Mouse (Mus musculus): ENCODE measurements around the gene Sohlh1. TPM values are rescaled to one million over a fixed set of nuclear protein-coding genes. Genes with fewer than 3 reads are reported as not detected.

Gene Sohlh1
- polyA plus RNA-seq (2012) = not detected in 2 replicates

GRCm38 (mm10) chr2:25847226-25847625 lies at the start of gene Sohlh1:
TSS of gene Sohlh1 (minus strand) at chr2:25847248.

GRCm38 (mm10) chr2:25863337-25864131 lies 16.5 kb upstream of the Sohlh1 start, which contains the start of gene Kcnt1:
TSS of gene Kcnt1 (plus strand) at chr2:25863734.

GRCm38 (mm10) chr2:25822806-25823205 lies 24.2 kb downstream of the Sohlh1 start, which contains the start of gene Lcn9:
TSS of gene Lcn9 (plus strand) at chr2:25823153.

GRCm38 (mm10) chr2:25815748-25816147 lies 31.3 kb downstream of the Sohlh1 start, which contains the start of gene Glt6d1:
TSS of gene Glt6d1 (minus strand) at chr2:25815848.

Other genes starting within 250 kb of the Sohlh1 start
- gene Rabl6, start 238.7 kb downstream of the Sohlh1 start, polyA plus RNA-seq (2012) = 76.2 and 87.1 TPM in 2 replicates
- gene Ccdc183, start 229.6 kb downstream of the Sohlh1 start, polyA plus RNA-seq (2012) = not detected in 2 replicates
- 11.4 and 11.5 TPM in 2 replicates for gene Tmem141, start 225.2 kb downstream of the Sohlh1 start, polyA plus RNA-seq (2012)
- 0.49 and 1.0 TPM in 2 replicates for gene Fcna, start 219.2 kb downstream of the Sohlh1 start, polyA plus RNA-seq (2012)
- not detected in 2 replicates for gene Lcn8, start 194.1 kb downstream of the Sohlh1 start, polyA plus RNA-seq (2012)
- not detected in 2 replicates for gene Lcn5, start 189.3 kb downstream of the Sohlh1 start, polyA plus RNA-seq (2012)
- not detected in 2 replicates for gene Lcn6, start 170.5 kb downstream of the Sohlh1 start, polyA plus RNA-seq (2012)
- not detected in 2 replicates for gene Lcn10, start 164.5 kb downstream of the Sohlh1 start, polyA plus RNA-seq (2012)
- gene Obp2a, start 147.2 kb downstream of the Sohlh1 start, polyA plus RNA-seq (2012) = not detected in 2 replicates
- gene Bmyc, start 140.5 kb downstream of the Sohlh1 start, polyA plus RNA-seq (2012) = 115 and 133 TPM in 2 replicates
- gene Obp2b, start 110.2 kb downstream of the Sohlh1 start, polyA plus RNA-seq (2012) = not detected in 2 replicates
- not detected in 2 replicates for gene Lcn3, start 81.7 kb downstream of the Sohlh1 start, polyA plus RNA-seq (2012)
- not detected in 2 replicates for gene Lcn11, start 70.2 kb downstream of the Sohlh1 start, polyA plus RNA-seq (2012)
- not detected in 2 replicates for gene Gm13539, start 65.0 kb downstream of the Sohlh1 start, polyA plus RNA-seq (2012)
- not detected in 2 replicates for gene Glt6d1, start 31.4 kb downstream of the Sohlh1 start, polyA plus RNA-seq (2012)
- not detected in 2 replicates for gene Lcn9, start 24.1 kb downstream of the Sohlh1 start, polyA plus RNA-seq (2012)
- 0.01 TPM in 1 of 2 replicates, not detected in the other for gene Kcnt1, start 16.5 kb upstream of the Sohlh1 start, polyA plus RNA-seq (2012)
- gene Camsap1, start 136.0 kb upstream of the Sohlh1 start, polyA plus RNA-seq (2012) = 4.4 and 6.3 TPM in 2 replicates
- 119 and 126 TPM in 2 replicates for gene Ubac1, start 174.5 kb upstream of the Sohlh1 start, polyA plus RNA-seq (2012)

All from megakaryocyte-erythroid progenitor cell, adult 5 weeks (primary cell).